Mouse (Mus musculus): Measurements from ENCODE around the gene Dio3. TPM values are rescaled to one million over a fixed set of nuclear protein-coding genes. Genes with fewer than 3 reads are reported as not detected.
A peak's percentile ranks its signal among the peaks of the same experiment; 100 is the strongest.

Dio3 gene
- polyA plus RNA-seq, 1 experiment from 2014 or later: 3.8 TPM

- no peaks in the 10 kb centered on the region for H3K36me3 ChIP-seq
- no peaks in the 10 kb centered on the region for H3K9me3 ChIP-seq
- no peak overlapping the region for H3K4me2 ChIP-seq (replicated peaks)
- no peak overlapping the region for H3K4me3 ChIP-seq
- no peak for ATAC-seq (replicated peaks)
- WGBS: 76% methylated on average over 3 of the region's 3 CpGs
- no peaks in the 10 kb centered on the region for H3K4me1 ChIP-seq
- no peak overlapping the region for H3K27ac ChIP-seq (replicated peaks)
- H3K27me3 ChIP-seq: no peaks in the 10 kb centered on the region
- no peak overlapping the region for H3K9ac ChIP-seq (replicated peaks)
These were observed 10.6 kb upstream of the Dio3 start for GRCm38 (mm10) chr12:110268226-110268625.

GRCm38 (mm10) chr12:110269686-110270085, 9.2 kb upstream of the Dio3 start:
- Histone ChIP-seq H3K4me1 (no peaks in the 10 kb centered on the region), H3K27me3 (0 out of 2 replicates have a peak, but pooled peaks cover 2% of the 10 kb centered on the region), H3K9me3 (no peaks in the 10 kb centered on the region), H3K36me3 (no peaks in the 10 kb centered on the region), H3K9ac (replicated peaks) (no peak overlapping the region), H3K27ac (replicated peaks) (no peak overlapping the region), H3K4me2 (replicated peaks) (no peak overlapping the region), H3K4me3 (no peak overlapping the region)
- WGBS: 76% methylated on average over 4 of the region's 4 CpGs
- ATAC-seq (replicated peaks): no peak

DNA sequence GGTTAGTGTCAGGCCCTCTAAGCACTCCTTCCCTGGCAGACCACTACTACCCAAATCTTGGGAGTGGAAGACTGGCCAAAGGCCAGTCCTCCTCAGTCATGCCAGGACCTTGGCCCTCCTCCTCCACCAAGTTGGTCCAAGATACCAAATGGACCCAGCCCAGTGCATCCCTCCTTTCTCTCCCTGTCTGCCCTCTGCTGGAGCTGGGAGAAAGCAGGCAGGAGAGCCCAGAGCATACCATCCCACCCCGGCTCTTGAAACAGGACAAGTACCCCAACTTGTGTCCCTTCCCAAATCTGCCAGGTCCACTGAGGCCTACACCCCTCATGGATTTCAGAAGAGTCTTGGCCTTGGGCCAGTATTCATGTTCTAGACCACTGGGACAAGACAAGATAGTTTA, 2.8 kb upstream of the Dio3 start:
- Histone ChIP-seq H3K4me3 (no peak overlapping the region), H3K27me3 (peaks cover 64% of the 10 kb centered on the region), H3K9ac (replicated peaks) (no peak overlapping the region), H3K9me3 (no peaks in the 10 kb centered on the region), H3K4me2 (replicated peaks) (no peak overlapping the region), H3K36me3 (no peaks in the 10 kb centered on the region), H3K27ac (replicated peaks) (no peak overlapping the region), H3K4me1 (peaks cover 19% of the 10 kb centered on the region)
- WGBS: 55% methylated on average over 1 of the region's 1 CpGs
- ATAC-seq (replicated peaks): no peak

- H3K9ac ChIP-seq (replicated peaks): 0 out of 2 replicates have a peak overlapping the region, but pooled peaks have one; percentile 26
- H3K9me3 ChIP-seq: no peaks in the 10 kb centered on the region
- H3K4me3 ChIP-seq: peak overlapping the region; percentile 42
- WGBS: 3% methylated on average over 33 of the region's 33 CpGs
- peak overlapping the region; percentile 58 for H3K4me2 ChIP-seq (replicated peaks)
- peaks cover 19% of the 10 kb centered on the region for H3K4me1 ChIP-seq
- H3K27me3 ChIP-seq: peaks cover 77% of the 10 kb centered on the region
- no peak for ATAC-seq (replicated peaks)
- no peaks in the 10 kb centered on the region for H3K36me3 ChIP-seq
- no peak overlapping the region for H3K27ac ChIP-seq (replicated peaks)
These were observed 1.5 kb upstream of the Dio3 start for GRCm38 (mm10) chr12:110277259-110277964.

- Histone ChIP-seq H3K27me3 (peaks cover 82% of the 10 kb centered on the region), H3K4me3 (peak overlapping the region; percentile 42), H3K36me3 (no peaks in the 10 kb centered on the region), H3K9me3 (no peaks in the 10 kb centered on the region), H3K4me2 (replicated peaks) (peak overlapping the region; percentile 58), H3K27ac (replicated peaks) (no peak overlapping the region), H3K4me1 (peaks cover 19% of the 10 kb centered on the region), H3K9ac (replicated peaks) (0 out of 2 replicates have a peak overlapping the region, but pooled peaks have one; percentile 26)
- no peak for ATAC-seq (replicated peaks)
- WGBS: under 1% methylated on average over 40 of the region's 58 CpGs
These were observed 932 bp upstream of the Dio3 start for GRCm38 (mm10) chr12:110277965-110278307.

DNA sequence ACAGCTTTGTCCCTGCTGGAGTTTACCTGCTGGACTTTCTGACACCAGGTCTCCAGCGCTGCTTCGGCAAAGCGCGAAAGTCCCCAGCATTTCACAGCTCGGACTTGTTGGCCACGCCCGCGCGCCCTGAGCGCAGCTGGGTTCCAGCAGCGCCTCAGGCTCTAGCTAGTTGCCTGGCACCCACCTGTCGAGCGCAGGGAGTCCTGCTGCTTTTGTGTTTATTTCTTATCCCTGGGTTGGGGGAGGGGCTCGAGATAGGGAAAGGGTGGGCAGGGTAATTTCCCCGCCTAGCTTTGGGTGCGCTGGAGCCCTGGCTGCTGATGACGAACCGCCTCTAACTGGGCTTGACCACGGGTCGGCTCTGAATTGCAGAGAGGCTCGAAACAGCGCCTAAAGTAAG, 1.5 kb downstream of the Dio3 start:
- no peak overlapping the region for H3K4me3 ChIP-seq
- peaks cover 19% of the 10 kb centered on the region for H3K4me1 ChIP-seq
- H3K27me3 ChIP-seq: peaks cover 97% of the 10 kb centered on the region
- no peak overlapping the region for H3K9ac ChIP-seq (replicated peaks)
- H3K36me3 ChIP-seq: no peaks in the 10 kb centered on the region
- no peaks in the 10 kb centered on the region for H3K9me3 ChIP-seq
- WGBS: 1% methylated on average over 22 of the region's 22 CpGs
- H3K4me2 ChIP-seq (replicated peaks): no peak overlapping the region
- ATAC-seq (replicated peaks): no peak
- no peak overlapping the region for H3K27ac ChIP-seq (replicated peaks)

GRCm38 (mm10) chr12:110283792-110284191, 4.9 kb downstream of the Dio3 start:
- no peak overlapping the region for H3K4me2 ChIP-seq (replicated peaks)
- peaks cover 6% of the 10 kb centered on the region for H3K4me1 ChIP-seq

DNA sequence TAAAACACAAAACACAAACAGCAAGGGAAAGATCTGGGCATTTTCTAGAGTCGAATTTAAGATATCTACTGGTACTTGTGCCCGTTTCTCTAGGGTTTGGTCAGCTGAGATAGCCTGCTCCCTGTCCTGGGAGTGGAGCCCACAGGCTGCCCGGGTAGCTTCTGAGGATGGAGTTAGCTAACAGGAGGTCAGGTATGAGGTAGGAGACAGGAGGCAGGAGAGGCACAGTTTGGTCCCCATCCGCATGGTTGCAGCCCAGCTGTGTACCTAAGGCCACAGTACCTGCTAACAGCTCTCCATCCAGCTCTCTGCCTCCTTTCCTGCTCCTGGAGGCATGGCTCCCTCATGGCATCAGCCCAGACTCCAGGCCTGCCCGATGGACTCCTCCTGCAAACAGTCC, 13.9 kb downstream of the Dio3 start:
- Histone ChIP-seq H3K27me3 (0 out of 2 replicates have a peak, but pooled peaks cover 3% of the 10 kb centered on the region), H3K9ac (replicated peaks) (no peak overlapping the region), H3K4me2 (replicated peaks) (no peak overlapping the region), H3K4me3 (no peak overlapping the region), H3K27ac (replicated peaks) (no peak overlapping the region), H3K4me1 (no peaks in the 10 kb centered on the region), H3K36me3 (no peaks in the 10 kb centered on the region), H3K9me3 (no peaks in the 10 kb centered on the region)
- no peak for ATAC-seq (replicated peaks)
- WGBS: 86% methylated on average over 5 of the region's 5 CpGs

More at GRCm38 (mm10) chr12:110283792-110284191, 4.9 kb downstream of the Dio3 start:
- no peak for ATAC-seq (replicated peaks)
- H3K9me3 ChIP-seq: no peaks in the 10 kb centered on the region
- H3K36me3 ChIP-seq: no peaks in the 10 kb centered on the region
- H3K27me3 ChIP-seq: peaks cover 69% of the 10 kb centered on the region
- no peak overlapping the region for H3K27ac ChIP-seq (replicated peaks)
- 9% methylated on average over 4 of the region's 4 CpGs for WGBS
- no peak overlapping the region for H3K4me3 ChIP-seq
- no peak overlapping the region for H3K9ac ChIP-seq (replicated peaks)

DNA sequence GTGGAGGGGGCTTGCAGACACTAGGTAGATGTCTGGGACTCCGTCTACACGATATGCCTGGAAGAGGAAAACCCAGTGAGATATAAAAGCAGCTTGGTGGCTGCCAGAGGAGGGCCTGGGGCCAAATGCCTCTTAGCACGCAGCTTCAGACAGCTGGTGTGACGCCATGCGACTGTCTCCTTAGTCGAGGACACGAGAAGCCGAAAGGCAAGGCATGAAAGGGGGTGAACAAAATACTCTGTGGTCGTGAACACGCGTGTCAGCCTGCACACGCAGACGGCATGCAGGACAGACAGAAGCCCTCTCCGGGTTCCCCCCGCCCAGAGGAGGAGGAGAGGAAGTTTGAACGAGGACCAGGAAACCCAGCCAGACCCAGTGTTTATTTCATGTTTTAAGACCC, 16.0 kb downstream of the Dio3 start:
- ATAC-seq (replicated peaks): no peak
- no peak overlapping the region for H3K4me2 ChIP-seq (replicated peaks)

GRCm38 (mm10) chr12:110298653-110299052, 19.8 kb downstream of the Dio3 start:
- H3K36me3 ChIP-seq: no peaks in the 10 kb centered on the region
- no peaks in the 10 kb centered on the region for H3K27me3 ChIP-seq
- H3K9me3 ChIP-seq: no peaks in the 10 kb centered on the region
- no peak overlapping the region for H3K4me2 ChIP-seq (replicated peaks)
- WGBS: 52% methylated on average over 11 of the region's 11 CpGs
- H3K4me1 ChIP-seq: no peaks in the 10 kb centered on the region
- no peak for ATAC-seq (replicated peaks)
- H3K9ac ChIP-seq (replicated peaks): no peak overlapping the region
- H3K4me3 ChIP-seq: no peak overlapping the region
- no peak overlapping the region for H3K27ac ChIP-seq (replicated peaks)

More for the DNA sequence above, 16.0 kb downstream of the Dio3 start:
- H3K4me1 ChIP-seq: no peaks in the 10 kb centered on the region
- H3K36me3 ChIP-seq: no peaks in the 10 kb centered on the region
- H3K4me3 ChIP-seq: no peak overlapping the region
- WGBS: 66% methylated on average over 16 of the region's 16 CpGs
- no peak overlapping the region for H3K27ac ChIP-seq (replicated peaks)
- H3K9me3 ChIP-seq: no peaks in the 10 kb centered on the region
- no peak overlapping the region for H3K9ac ChIP-seq (replicated peaks)
- no peaks in the 10 kb centered on the region for H3K27me3 ChIP-seq

- 94% methylated on average over 27 of the region's 27 CpGs for WGBS
- H3K36me3 ChIP-seq: no peaks in the 10 kb centered on the region
- H3K9ac ChIP-seq (replicated peaks): no peak overlapping the region
- no peak overlapping the region for H3K4me2 ChIP-seq (replicated peaks)
- no peaks in the 10 kb centered on the region for H3K9me3 ChIP-seq
- H3K27me3 ChIP-seq: no peaks in the 10 kb centered on the region
- no peak overlapping the region for H3K27ac ChIP-seq (replicated peaks)
- ATAC-seq (replicated peaks): no peak
- no peak overlapping the region for H3K4me3 ChIP-seq
- no peaks in the 10 kb centered on the region for H3K4me1 ChIP-seq
These were observed 40.8 kb downstream of the Dio3 start for GRCm38 (mm10) chr12:110319696-110320095.

All from forebrain, embryonic 15.5 days (tissue).